Mouse (Mus musculus) heart, postnatal 0 days (tissue): ENCODE data around the gene Ap5b1.

ENCODE experiments used
- CTCF ChIP-seq: IDR thresholded peaks from 2 replicates; pipeline ENCODE4 v1.5.1; 2016; ENCODE audit warnings: antibody characterized with exemption, control low read depth, low read depth
- EP300 ChIP-seq: IDR thresholded peaks from 2 replicates; pipeline ENCODE4 v1.6.1; 2016; ENCODE audit warnings: antibody characterized with exemption, low read depth

GRCm38 (mm10) chr19:5554212-5554611, 13.6 kb upstream of the Ap5b1 start:
- no peak for TF ChIP-seq CTCF
- TF ChIP-seq EP300 = no peak
